Mouse (Mus musculus): ENCODE measurements around the gene Cox4i1. TPM values are rescaled to one million over a fixed set of nuclear protein-coding genes. Genes with fewer than 3 reads are reported as not detected.
"Not testable (repeated sequence)": the region's sequence is repeated elsewhere in the genome, so short reads cannot be mapped to it uniquely, and the experiment has no call there.

Gene Cox4i1
- polyA plus RNA-seq, 1 experiment from 2014 or later, result 921 TPM

DNA sequence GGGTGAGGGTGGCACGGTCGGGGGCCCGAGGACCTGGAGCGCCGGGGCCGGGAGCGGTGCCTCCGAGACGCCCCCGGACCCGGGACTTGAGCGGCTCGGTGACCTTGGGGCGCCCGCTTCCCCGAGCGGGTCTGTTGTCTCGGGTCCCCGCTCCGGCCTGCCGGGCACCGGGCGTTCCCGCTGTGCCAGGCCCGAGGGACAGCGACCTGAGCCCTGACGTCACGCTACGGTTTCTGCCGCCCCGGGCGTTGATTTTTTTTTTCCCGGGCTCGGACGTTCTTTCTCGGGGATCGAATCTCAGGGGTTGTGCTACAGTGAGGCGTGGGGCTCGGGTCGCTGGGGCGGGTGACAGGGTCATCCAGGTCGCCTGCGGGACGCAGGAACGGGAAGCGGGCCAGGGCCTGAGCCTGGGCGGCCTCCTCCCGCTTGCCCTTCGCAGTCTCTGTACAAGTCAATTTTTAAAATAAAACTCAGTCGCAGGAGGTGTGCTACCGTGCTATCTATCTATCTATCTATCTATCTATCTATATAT is 418 bp downstream of the Cox4i1 start, which contains the start of gene Emc8:
Emc8 (minus strand) TSS at position 200 of the 532 bp plus-strand sequence.
- no peaks in the 10 kb centered on the region for H3K9me3 ChIP-seq (replicated peaks)
- WGBS, result under 1% methylated on average over 50 of the region's 51 CpGs
- peaks cover 46% of the 10 kb centered on the region for H3K4me1 ChIP-seq
- H3K27ac ChIP-seq, result peak within 1 kb of the TSS; percentile 86
- peak within 1 kb of the TSS; percentile 91 for H3K4me2 ChIP-seq (replicated peaks)
- peak within 1 kb of the TSS; percentile 75 for H3K4me3 ChIP-seq
- H3K9ac ChIP-seq, result peak within 1 kb of the TSS; percentile 95
- peaks cover 41% of the 10 kb centered on the region for H3K36me3 ChIP-seq
- H3K27me3 ChIP-seq, result no peaks in the 10 kb centered on the region
- ATAC-seq (ENCODE audit: low FRiP score), result peak; percentile 68

- Histone ChIP-seq H3K4me2 (replicated peaks) (no peak overlapping the region), H3K27me3 (no peaks in the 10 kb centered on the region), H3K27ac (no peak overlapping the region), H3K4me3 (no peak overlapping the region), H3K4me1 (peaks cover 22% of the 10 kb centered on the region), H3K9ac (no peak overlapping the region), H3K9me3 (replicated peaks) (no peaks in the 10 kb centered on the region), H3K36me3 (peaks cover 50% of the 10 kb centered on the region)
- ATAC-seq (ENCODE audit: low FRiP score), result no peak
- WGBS, result 58% methylated on average over 6 of the region's 6 CpGs
Observed at GRCm38 (mm10) chr8:120671775-120672174, 3.8 kb downstream of the Cox4i1 start.

GRCm38 (mm10) chr8:120672626-120673229 is 4.7 kb downstream of the Cox4i1 start:
- 92% methylated on average over 16 of the region's 16 CpGs for WGBS
- H3K27ac ChIP-seq, result no peak overlapping the region
- no peak overlapping the region for H3K4me3 ChIP-seq
- H3K9me3 ChIP-seq (replicated peaks), result no peaks in the 10 kb centered on the region
- H3K27me3 ChIP-seq, result no peaks in the 10 kb centered on the region
- H3K4me2 ChIP-seq (replicated peaks), result no peak overlapping the region
- H3K4me1 ChIP-seq, result peaks cover 18% of the 10 kb centered on the region
- no peak overlapping the region for H3K9ac ChIP-seq
- ATAC-seq (ENCODE audit: low FRiP score), result no peak
- H3K36me3 ChIP-seq, result peaks cover 50% of the 10 kb centered on the region

DNA sequence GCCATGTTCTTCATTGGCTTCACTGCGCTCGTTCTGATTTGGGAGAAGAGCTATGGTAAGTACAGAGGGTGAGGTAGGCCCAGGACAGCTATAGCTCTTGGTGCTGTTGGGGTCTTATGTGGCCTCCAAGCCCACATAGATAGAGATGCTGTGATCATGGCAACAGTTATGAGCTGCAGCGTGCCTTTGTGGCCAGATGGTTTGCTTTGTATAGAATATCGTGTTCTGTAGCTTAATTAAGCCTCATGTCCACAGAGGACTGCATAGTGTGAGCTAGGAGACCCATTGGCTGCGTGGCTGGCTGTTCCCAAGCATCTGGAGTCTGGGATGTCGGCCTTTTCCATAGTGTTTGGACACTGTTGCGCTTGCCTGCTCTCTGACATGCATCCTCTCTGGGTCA is 5.3 kb downstream of the Cox4i1 start:
- H3K4me2 ChIP-seq (replicated peaks), result no peak overlapping the region
- H3K36me3 ChIP-seq, result peaks cover 50% of the 10 kb centered on the region
- WGBS, result 98% methylated on average over 7 of the region's 7 CpGs

GRCm38 (mm10) chr8:120675718-120676117 is 7.7 kb downstream of the Cox4i1 start:
- no peak overlapping the region for H3K4me2 ChIP-seq (replicated peaks)
- peaks cover 6% of the 10 kb centered on the region for H3K4me1 ChIP-seq
- H3K4me3 ChIP-seq, result no peak overlapping the region
- no peak for ATAC-seq (ENCODE audit: low FRiP score)
- no peak overlapping the region for H3K27ac ChIP-seq
- H3K36me3 ChIP-seq, result peaks cover 41% of the 10 kb centered on the region
- no peaks in the 10 kb centered on the region for H3K27me3 ChIP-seq
- 69% methylated on average over 8 of the region's 8 CpGs for WGBS
- H3K9me3 ChIP-seq (replicated peaks), result no peaks in the 10 kb centered on the region
- H3K9ac ChIP-seq, result no peak overlapping the region

More for the DNA sequence above, 5.3 kb downstream of the Cox4i1 start:
- Histone ChIP-seq H3K9ac (no peak overlapping the region), H3K27me3 (no peaks in the 10 kb centered on the region), H3K4me1 (peaks cover 18% of the 10 kb centered on the region), H3K27ac (no peak overlapping the region), H3K9me3 (replicated peaks) (no peaks in the 10 kb centered on the region), H3K4me3 (no peak overlapping the region)
- ATAC-seq (ENCODE audit: low FRiP score), result no peak

GRCm38 (mm10) chr8:120678447-120678846 is 10.4 kb downstream of the Cox4i1 start:
- Histone ChIP-seq H3K4me1 (no peaks in the 10 kb centered on the region), H3K27me3 (no peaks in the 10 kb centered on the region), H3K9ac (no peak overlapping the region), H3K36me3 (peaks cover 14% of the 10 kb centered on the region), H3K9me3 (replicated peaks) (no peaks in the 10 kb centered on the region), H3K4me3 (no peak overlapping the region), H3K27ac (no peak overlapping the region), H3K4me2 (replicated peaks) (no peak overlapping the region)
- peak; percentile 64; the same call in 1 of the 2 replicates for ATAC-seq (ENCODE audit: low FRiP score)
- 9% methylated on average over 10 of the region's 10 CpGs for WGBS

GRCm38 (mm10) chr8:120679629-120680387 is 11.8 kb downstream of the Cox4i1 start:
- Histone ChIP-seq H3K9ac (no peak overlapping the region), H3K4me1 (0 out of 2 replicates have a peak, but pooled peaks cover 2% of the 10 kb centered on the region), H3K9me3 (replicated peaks) (no peaks in the 10 kb centered on the region), H3K27ac (no peak overlapping the region), H3K4me2 (replicated peaks) (no peak overlapping the region), H3K4me3 (no peak overlapping the region), H3K27me3 (no peaks in the 10 kb centered on the region), H3K36me3 (0 out of 2 replicates have a peak, but pooled peaks cover 5% of the 10 kb centered on the region)
- no peak for ATAC-seq (ENCODE audit: low FRiP score)
- WGBS, result 74% methylated on average over 11 of the region's 11 CpGs

- not testable (repeated sequence) for ATAC-seq (ENCODE audit: low FRiP score)
- WGBS, result 64% methylated on average over 7 of the region's 7 CpGs
Observed at GRCm38 (mm10) chr8:120680405-120680804, 12.4 kb downstream of the Cox4i1 start.

DNA sequence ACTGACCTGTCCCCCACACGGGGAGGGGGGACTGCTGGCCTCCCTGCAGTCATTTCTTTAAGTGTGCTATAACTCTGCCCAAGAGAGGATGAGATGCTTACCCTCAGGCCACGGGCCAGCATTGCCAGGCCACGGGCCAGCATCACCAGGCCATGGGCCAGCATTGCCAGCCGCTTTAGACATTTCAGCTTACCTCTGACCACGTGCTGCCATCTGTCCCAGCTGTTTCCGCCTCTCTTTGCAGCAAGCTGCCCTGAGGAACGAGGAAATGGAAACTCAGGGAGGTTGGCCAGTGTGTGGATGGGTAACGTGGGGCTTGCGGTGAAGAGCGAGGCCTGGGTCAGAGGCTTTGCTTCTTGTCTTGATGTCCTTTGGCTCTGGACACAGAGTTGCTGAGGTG is 13.1 kb downstream of the Cox4i1 start:
- Histone ChIP-seq H3K9ac (no peak overlapping the region), H3K4me2 (replicated peaks) (no peak overlapping the region), H3K27me3 (no peaks in the 10 kb centered on the region), H3K4me3 (no peak overlapping the region), H3K36me3 (no peaks in the 10 kb centered on the region), H3K4me1 (0 out of 2 replicates have a peak, but pooled peaks cover 2% of the 10 kb centered on the region), H3K9me3 (replicated peaks) (no peaks in the 10 kb centered on the region), H3K27ac (no peak overlapping the region)
- no peak for ATAC-seq (ENCODE audit: low FRiP score)
- WGBS, result 79% methylated on average over 10 of the region's 10 CpGs

More at GRCm38 (mm10) chr8:120680405-120680804, 12.4 kb downstream of the Cox4i1 start:
- not testable (repeated sequence) for H3K9ac ChIP-seq; H3K9me3 ChIP-seq (replicated peaks); H3K4me1 ChIP-seq; H3K27ac ChIP-seq; H3K36me3 ChIP-seq; H3K4me2 ChIP-seq (replicated peaks); H3K27me3 ChIP-seq; H3K4me3 ChIP-seq

GRCm38 (mm10) chr8:120683602-120684001 is 15.6 kb downstream of the Cox4i1 start:
- Histone ChIP-seq H3K36me3 (no peaks in the 10 kb centered on the region), H3K27me3 (peaks cover under 1% of the 10 kb centered on the region; the same call in 1 of the 2 replicates), H3K4me3 (no peak overlapping the region), H3K9me3 (replicated peaks) (no peaks in the 10 kb centered on the region), H3K4me1 (0 out of 2 replicates have a peak, but pooled peaks cover 2% of the 10 kb centered on the region), H3K4me2 (replicated peaks) (no peak overlapping the region), H3K27ac (no peak overlapping the region), H3K9ac (no peak overlapping the region)
- no peak for ATAC-seq (ENCODE audit: low FRiP score)
- 17% methylated on average over 10 of the region's 10 CpGs for WGBS

DNA sequence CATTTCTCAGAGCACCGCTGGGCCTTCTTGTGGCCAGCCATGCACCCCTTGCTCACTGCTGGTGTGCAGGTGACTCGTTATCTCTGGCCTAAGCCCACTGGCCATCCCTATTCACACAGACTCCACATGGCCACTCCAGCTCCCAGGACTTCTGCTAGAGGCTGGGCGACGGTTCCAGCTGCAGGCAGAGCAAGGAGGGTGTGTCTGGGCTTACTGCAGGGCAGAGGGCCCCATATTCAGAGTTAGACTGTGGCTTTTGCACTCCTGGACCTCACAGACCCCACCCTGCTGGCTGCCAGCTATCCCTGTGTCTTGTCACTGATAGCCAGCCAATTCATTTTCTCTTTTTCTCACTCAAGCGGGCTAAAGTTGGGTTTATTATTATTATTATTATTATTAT is 16.1 kb downstream of the Cox4i1 start:
- H3K9me3 ChIP-seq (replicated peaks), result no peaks in the 10 kb centered on the region
- no peak overlapping the region for H3K4me3 ChIP-seq
- ATAC-seq (ENCODE audit: low FRiP score), result no peak
- no peak overlapping the region for H3K4me2 ChIP-seq (replicated peaks)
- WGBS, result 63% methylated on average over 5 of the region's 5 CpGs
- peaks cover 4% of the 10 kb centered on the region; the same call in 1 of the 2 replicates for H3K27me3 ChIP-seq
- H3K4me1 ChIP-seq, result 0 out of 2 replicates have a peak, but pooled peaks cover 2% of the 10 kb centered on the region
- H3K36me3 ChIP-seq, result no peaks in the 10 kb centered on the region
- H3K9ac ChIP-seq, result no peak overlapping the region
- H3K27ac ChIP-seq, result no peak overlapping the region

GRCm38 (mm10) chr8:120685097-120685496 is 17.1 kb downstream of the Cox4i1 start:
- Histone ChIP-seq H3K4me2 (replicated peaks) (no peak overlapping the region), H3K36me3 (no peaks in the 10 kb centered on the region), H3K27me3 (peaks cover 4% of the 10 kb centered on the region; the same call in 1 of the 2 replicates), H3K27ac (no peak overlapping the region), H3K4me1 (0 out of 2 replicates have a peak, but pooled peaks cover 2% of the 10 kb centered on the region), H3K9ac (no peak overlapping the region), H3K4me3 (no peak overlapping the region), H3K9me3 (replicated peaks) (no peaks in the 10 kb centered on the region)
- 63% methylated on average over 5 of the region's 5 CpGs for WGBS
- ATAC-seq (ENCODE audit: low FRiP score), result no peak
